Mouse (Mus musculus): Measurements from ENCODE around the gene Sorbs2. TPM values are rescaled to one million over a fixed set of nuclear protein-coding genes. Genes with fewer than 3 reads are reported as not detected.

The Sorbs2 gene
- polyA plus RNA-seq, 1 experiment from 2014 or later: 24.8 TPM

GRCm38 (mm10) chr8:45580544-45580866 is 72.9 kb downstream of the Sorbs2 start:
- 0 out of 2 replicates have a peak, but pooled peaks have one; percentile 35 for ATAC-seq (ENCODE audit: borderline replicate concordance, extremely low read depth, low FRiP score, low TSS enrichment)
- H3K27ac ChIP-seq: no peak overlapping the region
- no peak overlapping the region for H3K9ac ChIP-seq
- no peaks in the 10 kb centered on the region for H3K9me3 ChIP-seq
- no peaks in the 10 kb centered on the region for H3K36me3 ChIP-seq
- no peak overlapping the region for H3K4me3 ChIP-seq
- H3K27me3 ChIP-seq: no peaks in the 10 kb centered on the region
- 26% methylated on average over 3 of the region's 3 CpGs for WGBS
- H3K4me1 ChIP-seq: peaks cover 8% of the 10 kb centered on the region
- H3K4me2 ChIP-seq: no peak overlapping the region

GRCm38 (mm10) chr8:45583856-45584255 is 76.3 kb downstream of the Sorbs2 start:
- H3K4me2 ChIP-seq: no peak overlapping the region
- no peaks in the 10 kb centered on the region for H3K9me3 ChIP-seq
- no peak for ATAC-seq (ENCODE audit: borderline replicate concordance, extremely low read depth, low FRiP score, low TSS enrichment)
- no peak overlapping the region for H3K27ac ChIP-seq
- H3K27me3 ChIP-seq: no peaks in the 10 kb centered on the region
- H3K9ac ChIP-seq: no peak overlapping the region
- no peaks in the 10 kb centered on the region for H3K36me3 ChIP-seq
- 84% methylated on average over 1 of the region's 1 CpGs for WGBS
- H3K4me1 ChIP-seq: peaks cover 8% of the 10 kb centered on the region
- H3K4me3 ChIP-seq: no peak overlapping the region

- no peaks in the 10 kb centered on the region for H3K27me3 ChIP-seq
- peaks cover 8% of the 10 kb centered on the region for H3K4me1 ChIP-seq
- ATAC-seq (ENCODE audit: borderline replicate concordance, extremely low read depth, low FRiP score, low TSS enrichment): no peak
- no peak overlapping the region for H3K4me3 ChIP-seq
- no peak overlapping the region for H3K27ac ChIP-seq
- no peaks in the 10 kb centered on the region for H3K9me3 ChIP-seq
- 73% methylated on average over 9 of the region's 9 CpGs for WGBS
- H3K9ac ChIP-seq: no peak overlapping the region
- no peak overlapping the region for H3K4me2 ChIP-seq
- no peaks in the 10 kb centered on the region for H3K36me3 ChIP-seq
Observed at GRCm38 (mm10) chr8:45584390-45585052, 76.9 kb downstream of the Sorbs2 start.

- H3K9ac ChIP-seq: no peak overlapping the region
- ATAC-seq (ENCODE audit: borderline replicate concordance, extremely low read depth, low FRiP score, low TSS enrichment): no peak
Observed at GRCm38 (mm10) chr8:45585158-45585557, 77.6 kb downstream of the Sorbs2 start.

GRCm38 (mm10) chr8:45587011-45587410 is 79.4 kb downstream of the Sorbs2 start:
- H3K4me1 ChIP-seq: no peaks in the 10 kb centered on the region
- no peak overlapping the region for H3K27ac ChIP-seq
- no peak for ATAC-seq (ENCODE audit: borderline replicate concordance, extremely low read depth, low FRiP score, low TSS enrichment)
- H3K36me3 ChIP-seq: no peaks in the 10 kb centered on the region
- WGBS: 95% methylated on average over 9 of the region's 9 CpGs
- H3K9me3 ChIP-seq: no peaks in the 10 kb centered on the region
- no peaks in the 10 kb centered on the region for H3K27me3 ChIP-seq
- no peak overlapping the region for H3K4me2 ChIP-seq
- H3K4me3 ChIP-seq: no peak overlapping the region
- H3K9ac ChIP-seq: no peak overlapping the region

More at GRCm38 (mm10) chr8:45585158-45585557, 77.6 kb downstream of the Sorbs2 start:
- H3K4me3 ChIP-seq: no peak overlapping the region
- WGBS: 41% methylated on average over 4 of the region's 4 CpGs
- H3K4me1 ChIP-seq: peaks cover 6% of the 10 kb centered on the region
- no peak overlapping the region for H3K4me2 ChIP-seq
- no peaks in the 10 kb centered on the region for H3K9me3 ChIP-seq
- H3K36me3 ChIP-seq: no peaks in the 10 kb centered on the region
- no peak overlapping the region for H3K27ac ChIP-seq
- H3K27me3 ChIP-seq: no peaks in the 10 kb centered on the region

GRCm38 (mm10) chr8:45591888-45592287 is 84.3 kb downstream of the Sorbs2 start:
- H3K9ac ChIP-seq: no peak overlapping the region
- 62% methylated on average over 4 of the region's 4 CpGs for WGBS
- H3K36me3 ChIP-seq: no peaks in the 10 kb centered on the region
- H3K9me3 ChIP-seq: no peaks in the 10 kb centered on the region
- no peak overlapping the region for H3K4me2 ChIP-seq
- no peak overlapping the region for H3K27ac ChIP-seq
- no peaks in the 10 kb centered on the region for H3K27me3 ChIP-seq
- ATAC-seq (ENCODE audit: borderline replicate concordance, extremely low read depth, low FRiP score, low TSS enrichment): no peak
- H3K4me1 ChIP-seq: 0 out of 2 replicates have a peak, but pooled peaks cover 3% of the 10 kb centered on the region
- no peak overlapping the region for H3K4me3 ChIP-seq

- H3K9ac ChIP-seq: no peak overlapping the region
- H3K27ac ChIP-seq: no peak overlapping the region
- H3K4me3 ChIP-seq: no peak overlapping the region
- no peak for ATAC-seq (ENCODE audit: borderline replicate concordance, extremely low read depth, low FRiP score, low TSS enrichment)
- no peak overlapping the region for H3K4me2 ChIP-seq
- no peaks in the 10 kb centered on the region for H3K36me3 ChIP-seq
- H3K27me3 ChIP-seq: no peaks in the 10 kb centered on the region
- 0 out of 2 replicates have a peak, but pooled peaks cover 3% of the 10 kb centered on the region for H3K4me1 ChIP-seq
- 73% methylated on average over 5 of the region's 5 CpGs for WGBS
- H3K9me3 ChIP-seq: no peaks in the 10 kb centered on the region
Observed at GRCm38 (mm10) chr8:45593711-45594110, 86.1 kb downstream of the Sorbs2 start.

GRCm38 (mm10) chr8:45595983-45596382 is 88.4 kb downstream of the Sorbs2 start:
- Histone ChIP-seq H3K4me2 (no peak overlapping the region), H3K4me3 (no peak overlapping the region), H3K9me3 (no peaks in the 10 kb centered on the region), H3K27ac (no peak overlapping the region), H3K4me1 (0 out of 2 replicates have a peak, but pooled peaks cover 5% of the 10 kb centered on the region), H3K27me3 (no peaks in the 10 kb centered on the region), H3K36me3 (no peaks in the 10 kb centered on the region), H3K9ac (no peak overlapping the region)
- ATAC-seq (ENCODE audit: borderline replicate concordance, extremely low read depth, low FRiP score, low TSS enrichment): no peak
- 52% methylated on average over 1 of the region's 1 CpGs for WGBS

- H3K36me3 ChIP-seq: no peaks in the 10 kb centered on the region
- no peak for ATAC-seq (ENCODE audit: borderline replicate concordance, extremely low read depth, low FRiP score, low TSS enrichment)
- H3K4me3 ChIP-seq: no peak overlapping the region
- no peaks in the 10 kb centered on the region for H3K9me3 ChIP-seq
- no peaks in the 10 kb centered on the region for H3K27me3 ChIP-seq
- H3K4me2 ChIP-seq: no peak overlapping the region
- no peak overlapping the region for H3K27ac ChIP-seq
- H3K4me1 ChIP-seq: 0 out of 2 replicates have a peak, but pooled peaks cover 7% of the 10 kb centered on the region
- 80% methylated on average over 2 of the region's 2 CpGs for WGBS
- no peak overlapping the region for H3K9ac ChIP-seq
Observed at GRCm38 (mm10) chr8:45596591-45596990, 89.0 kb downstream of the Sorbs2 start.

- no peaks in the 10 kb centered on the region for H3K9me3 ChIP-seq
- no peak for ATAC-seq (ENCODE audit: borderline replicate concordance, extremely low read depth, low FRiP score, low TSS enrichment)
- H3K4me1 ChIP-seq: 0 out of 2 replicates have a peak, but pooled peaks cover 7% of the 10 kb centered on the region
- H3K27me3 ChIP-seq: no peaks in the 10 kb centered on the region
- no peaks in the 10 kb centered on the region for H3K36me3 ChIP-seq
- no peak overlapping the region for H3K4me2 ChIP-seq
- H3K27ac ChIP-seq: no peak overlapping the region
- 73% methylated on average over 7 of the region's 7 CpGs for WGBS
- no peak overlapping the region for H3K9ac ChIP-seq
- no peak overlapping the region for H3K4me3 ChIP-seq
Observed at GRCm38 (mm10) chr8:45597631-45598420, 90.2 kb downstream of the Sorbs2 start.

GRCm38 (mm10) chr8:45598883-45599282 is 91.3 kb downstream of the Sorbs2 start:
- 0 out of 2 replicates have a peak, but pooled peaks cover 7% of the 10 kb centered on the region for H3K4me1 ChIP-seq
- no peaks in the 10 kb centered on the region for H3K9me3 ChIP-seq
- no peak for ATAC-seq (ENCODE audit: borderline replicate concordance, extremely low read depth, low FRiP score, low TSS enrichment)
- H3K4me2 ChIP-seq: no peak overlapping the region
- WGBS: 80% methylated on average over 2 of the region's 2 CpGs
- H3K36me3 ChIP-seq: no peaks in the 10 kb centered on the region
- no peak overlapping the region for H3K4me3 ChIP-seq
- no peaks in the 10 kb centered on the region for H3K27me3 ChIP-seq
- no peak overlapping the region for H3K9ac ChIP-seq
- no peak overlapping the region for H3K27ac ChIP-seq

GRCm38 (mm10) chr8:45602019-45602418 is 94.4 kb downstream of the Sorbs2 start:
- Histone ChIP-seq H3K9ac (no peak overlapping the region), H3K27me3 (no peaks in the 10 kb centered on the region), H3K36me3 (no peaks in the 10 kb centered on the region), H3K9me3 (no peaks in the 10 kb centered on the region), H3K4me3 (no peak overlapping the region), H3K4me2 (no peak overlapping the region), H3K27ac (no peak overlapping the region), H3K4me1 (0 out of 2 replicates have a peak, but pooled peaks cover 4% of the 10 kb centered on the region)
- no peak for ATAC-seq (ENCODE audit: borderline replicate concordance, extremely low read depth, low FRiP score, low TSS enrichment)
- WGBS: 46% methylated on average over 4 of the region's 4 CpGs
